Mouse (Mus musculus): Measurements from ENCODE around the gene Mgst3. TPM values are rescaled to one million over a fixed set of nuclear protein-coding genes. Genes with fewer than 3 reads are reported as not detected.

Gene Mgst3
- polyA plus RNA-seq, 1 experiment from 2014 or later = 179 TPM

DNA sequence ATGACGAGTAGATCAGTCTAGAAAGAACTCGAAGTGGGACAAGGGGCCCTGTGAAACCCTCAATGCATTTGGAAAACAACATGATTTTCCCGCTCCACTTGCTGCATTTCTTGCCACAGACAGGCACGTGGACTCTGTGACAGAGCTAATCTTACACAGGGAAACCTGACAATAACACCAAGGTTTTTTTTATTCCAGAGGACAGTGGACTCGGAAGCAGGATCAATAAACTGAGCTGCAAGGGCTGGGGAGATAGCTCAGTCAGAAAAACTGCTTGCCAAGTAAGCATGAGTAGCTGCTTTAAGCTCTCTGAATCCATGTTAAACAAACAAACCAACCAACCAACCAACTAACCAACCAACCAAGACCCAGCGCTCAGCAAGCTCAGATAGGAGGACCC, 2.4 kb downstream of the Mgst3 start:
- Histone ChIP-seq H3K9me3 (replicated peaks; ENCODE audit: control insufficient read depth, low read length) (no peaks in the 10 kb centered on the region), H3K27ac (ENCODE audit: low read depth, low read length) (peak overlapping the region; percentile 16; the same call in 1 of the 2 replicates), H3K4me3 (ENCODE audit: low read depth, low read length) (no peak overlapping the region; the same call in 1 of the 2 replicates), H3K4me2 (peak overlapping the region; percentile 4), H3K9ac (ENCODE audit: low read depth, low read length) (no peak overlapping the region), H3K27me3 (ENCODE audit: control insufficient read depth, insufficient read depth, low read length) (no peaks in the 10 kb centered on the region), H3K4me1 (ENCODE audit: control insufficient read depth, insufficient read depth, low read length) (no peaks in the 10 kb centered on the region), H3K36me3 (ENCODE audit: control insufficient read depth, insufficient read depth, low read length) (no peaks in the 10 kb centered on the region)
- WGBS (ENCODE audit: insufficient replicate concordance) = 74% methylated on average over 6 of the region's 6 CpGs
- ATAC-seq (replicated peaks; ENCODE audit: insufficient number of reproducible peaks, low FRiP score, low TSS enrichment) = no peak

DNA sequence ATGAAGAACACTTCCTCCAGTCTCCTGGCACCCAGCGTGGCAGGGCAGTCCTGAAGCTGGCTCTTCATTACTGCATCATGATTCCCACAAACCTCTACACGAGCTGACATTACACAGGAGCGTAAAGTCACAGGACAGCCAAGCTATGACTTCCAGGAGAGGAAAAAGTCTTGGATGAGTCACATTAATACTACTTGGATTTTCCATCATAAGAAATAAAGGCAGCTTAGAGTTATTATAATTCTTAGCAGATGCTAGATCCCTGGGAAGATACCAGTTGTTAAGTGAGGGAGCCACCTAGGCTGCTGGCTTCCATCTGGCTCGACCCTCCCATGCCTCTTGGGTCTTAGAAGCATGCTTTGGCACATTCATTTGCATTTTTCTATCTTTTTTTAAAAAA, 3.3 kb downstream of the Mgst3 start:
- no peak for ATAC-seq (replicated peaks; ENCODE audit: insufficient number of reproducible peaks, low FRiP score, low TSS enrichment)
- H3K9ac ChIP-seq (ENCODE audit: low read depth, low read length) = no peak overlapping the region
- no peaks in the 10 kb centered on the region for H3K27me3 ChIP-seq (ENCODE audit: control insufficient read depth, insufficient read depth, low read length)
- H3K4me2 ChIP-seq = peak overlapping the region; percentile 4
- H3K27ac ChIP-seq (ENCODE audit: low read depth, low read length) = no peak overlapping the region
- no peaks in the 10 kb centered on the region for H3K9me3 ChIP-seq (replicated peaks; ENCODE audit: control insufficient read depth, low read length)
- H3K4me3 ChIP-seq (ENCODE audit: low read depth, low read length) = no peak overlapping the region
- WGBS (ENCODE audit: insufficient replicate concordance) = 67% methylated on average over 4 of the region's 4 CpGs
- peaks cover 4% of the 10 kb centered on the region; the same call in 1 of the 2 replicates for H3K4me1 ChIP-seq (ENCODE audit: control insufficient read depth, insufficient read depth, low read length)
- H3K36me3 ChIP-seq (ENCODE audit: control insufficient read depth, insufficient read depth, low read length) = no peaks in the 10 kb centered on the region

DNA sequence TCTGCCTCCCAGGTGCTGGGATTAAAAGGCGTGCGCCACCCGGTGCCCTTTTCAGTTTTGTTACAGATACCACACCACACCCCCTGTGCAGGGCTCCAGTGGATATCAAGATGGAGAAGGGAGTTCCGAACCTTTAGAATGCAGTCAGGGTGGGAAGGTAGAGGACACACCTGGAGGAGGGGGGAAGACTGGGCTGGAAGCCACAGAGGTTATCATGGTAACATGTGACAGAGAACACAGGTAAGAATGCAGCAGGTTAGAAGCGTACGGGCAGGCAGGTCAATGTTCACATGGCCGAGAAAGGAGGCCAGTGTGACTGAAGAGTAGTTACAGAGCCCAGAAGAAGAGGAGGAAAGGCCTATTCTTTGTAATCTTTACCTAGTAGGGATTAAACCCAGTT, 4.1 kb downstream of the Mgst3 start:
- Histone ChIP-seq H3K9ac (ENCODE audit: low read depth, low read length) (no peak overlapping the region), H3K4me3 (ENCODE audit: low read depth, low read length) (no peak overlapping the region), H3K4me2 (peak overlapping the region; percentile 24), H3K9me3 (replicated peaks; ENCODE audit: control insufficient read depth, low read length) (no peaks in the 10 kb centered on the region), H3K4me1 (ENCODE audit: control insufficient read depth, insufficient read depth, low read length) (peaks cover 8% of the 10 kb centered on the region; the same call in 1 of the 2 replicates), H3K36me3 (ENCODE audit: control insufficient read depth, insufficient read depth, low read length) (no peaks in the 10 kb centered on the region), H3K27ac (ENCODE audit: low read depth, low read length) (no peak overlapping the region), H3K27me3 (ENCODE audit: control insufficient read depth, insufficient read depth, low read length) (no peaks in the 10 kb centered on the region)
- ATAC-seq (replicated peaks; ENCODE audit: insufficient number of reproducible peaks, low FRiP score, low TSS enrichment) = no peak
- WGBS (ENCODE audit: insufficient replicate concordance) = 80% methylated on average over 7 of the region's 7 CpGs

DNA sequence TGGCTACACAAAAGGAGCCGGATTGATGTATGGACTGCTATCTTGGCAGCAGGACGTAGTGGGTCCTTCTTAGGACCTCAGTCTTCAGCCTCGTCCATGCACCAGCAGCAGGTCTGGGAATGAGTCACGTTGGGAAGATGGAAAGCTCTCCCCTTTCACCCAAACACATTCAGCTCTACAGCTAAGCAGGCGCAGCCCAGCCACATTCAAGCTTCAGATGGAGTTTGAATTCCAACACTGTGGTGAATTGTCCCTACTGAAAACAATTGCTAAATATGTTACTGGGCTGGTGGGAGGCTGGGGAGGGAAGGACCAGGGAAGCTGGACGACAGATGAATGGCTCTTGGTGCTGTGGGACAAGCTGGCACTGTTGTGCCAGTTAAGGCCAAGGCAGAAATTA, 5.1 kb downstream of the Mgst3 start:
- no peaks in the 10 kb centered on the region for H3K36me3 ChIP-seq (ENCODE audit: control insufficient read depth, insufficient read depth, low read length)
- no peaks in the 10 kb centered on the region for H3K9me3 ChIP-seq (replicated peaks; ENCODE audit: control insufficient read depth, low read length)
- no peak overlapping the region for H3K9ac ChIP-seq (ENCODE audit: low read depth, low read length)
- WGBS (ENCODE audit: insufficient replicate concordance) = 71% methylated on average over 6 of the region's 6 CpGs
- H3K4me1 ChIP-seq (ENCODE audit: control insufficient read depth, insufficient read depth, low read length) = peaks cover 9% of the 10 kb centered on the region; the same call in 1 of the 2 replicates
- H3K27ac ChIP-seq (ENCODE audit: low read depth, low read length) = no peak overlapping the region
- H3K4me3 ChIP-seq (ENCODE audit: low read depth, low read length) = no peak overlapping the region
- no peaks in the 10 kb centered on the region for H3K27me3 ChIP-seq (ENCODE audit: control insufficient read depth, insufficient read depth, low read length)
- no peak for ATAC-seq (replicated peaks; ENCODE audit: insufficient number of reproducible peaks, low FRiP score, low TSS enrichment)
- peak overlapping the region; percentile 40 for H3K4me2 ChIP-seq

DNA sequence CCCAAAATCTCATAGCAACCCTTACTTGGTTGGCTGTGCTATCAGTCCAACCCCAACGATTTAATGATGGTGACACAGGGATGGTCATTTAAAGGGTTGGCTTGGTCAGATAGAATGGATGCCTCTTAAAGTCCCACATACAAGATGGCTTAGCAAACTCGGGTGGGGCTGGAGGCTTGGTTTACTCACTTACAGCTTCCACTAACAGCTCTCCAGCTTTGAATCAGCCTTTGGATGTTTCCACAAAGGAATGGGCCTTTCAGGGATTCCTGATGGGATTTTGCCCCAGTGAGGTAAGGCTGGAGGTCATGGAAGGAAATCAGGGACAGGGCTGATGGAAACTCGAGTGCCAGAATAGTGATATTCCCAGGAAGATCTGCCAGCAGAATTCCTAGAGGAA, 5.8 kb downstream of the Mgst3 start:
- no peak overlapping the region for H3K4me3 ChIP-seq (ENCODE audit: low read depth, low read length)
- H3K36me3 ChIP-seq (ENCODE audit: control insufficient read depth, insufficient read depth, low read length) = no peaks in the 10 kb centered on the region
- no peaks in the 10 kb centered on the region for H3K9me3 ChIP-seq (replicated peaks; ENCODE audit: control insufficient read depth, low read length)
- no peaks in the 10 kb centered on the region for H3K27me3 ChIP-seq (ENCODE audit: control insufficient read depth, insufficient read depth, low read length)
- H3K4me2 ChIP-seq = peak overlapping the region; percentile 40
- no peak for ATAC-seq (replicated peaks; ENCODE audit: insufficient number of reproducible peaks, low FRiP score, low TSS enrichment)
- H3K4me1 ChIP-seq (ENCODE audit: control insufficient read depth, insufficient read depth, low read length) = peaks cover 9% of the 10 kb centered on the region; the same call in 1 of the 2 replicates
- no peak overlapping the region for H3K27ac ChIP-seq (ENCODE audit: low read depth, low read length)
- WGBS (ENCODE audit: insufficient replicate concordance) = 67% methylated on average over 3 of the region's 3 CpGs
- no peak overlapping the region for H3K9ac ChIP-seq (ENCODE audit: low read depth, low read length)

DNA sequence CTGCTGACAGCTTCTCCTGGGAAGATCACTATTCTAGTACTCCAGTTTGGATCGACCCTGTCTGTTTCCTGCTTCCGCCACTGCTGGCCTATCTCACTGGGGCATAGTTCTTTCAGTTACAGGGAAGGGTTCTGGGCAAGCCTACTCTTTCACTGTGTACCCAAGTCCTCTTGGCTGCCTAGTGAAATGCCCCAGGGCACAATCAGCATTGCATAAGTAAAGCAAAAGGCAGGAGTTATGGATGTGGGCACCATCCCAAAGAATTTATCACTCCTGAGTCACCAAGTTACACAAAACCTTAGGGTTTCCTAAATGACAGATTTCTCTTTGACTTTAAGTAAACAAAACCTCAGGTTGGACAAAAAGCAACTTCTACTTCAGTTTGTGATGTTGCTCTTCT, 6.3 kb downstream of the Mgst3 start:
- no peaks in the 10 kb centered on the region for H3K9me3 ChIP-seq (replicated peaks; ENCODE audit: control insufficient read depth, low read length)
- H3K36me3 ChIP-seq (ENCODE audit: control insufficient read depth, insufficient read depth, low read length) = no peaks in the 10 kb centered on the region
- no peaks in the 10 kb centered on the region for H3K27me3 ChIP-seq (ENCODE audit: control insufficient read depth, insufficient read depth, low read length)
- H3K9ac ChIP-seq (ENCODE audit: low read depth, low read length) = peak overlapping the region; percentile 28; the same call in 1 of the 2 replicates
- no peak for ATAC-seq (replicated peaks; ENCODE audit: insufficient number of reproducible peaks, low FRiP score, low TSS enrichment)
- H3K4me2 ChIP-seq = no peak overlapping the region; the same call in 1 of the 2 replicates
- peaks cover 9% of the 10 kb centered on the region; the same call in 1 of the 2 replicates for H3K4me1 ChIP-seq (ENCODE audit: control insufficient read depth, insufficient read depth, low read length)
- WGBS (ENCODE audit: insufficient replicate concordance) = 57% methylated on average over 2 of the region's 2 CpGs
- no peak overlapping the region for H3K27ac ChIP-seq (ENCODE audit: low read depth, low read length)
- H3K4me3 ChIP-seq (ENCODE audit: low read depth, low read length) = no peak overlapping the region

DNA sequence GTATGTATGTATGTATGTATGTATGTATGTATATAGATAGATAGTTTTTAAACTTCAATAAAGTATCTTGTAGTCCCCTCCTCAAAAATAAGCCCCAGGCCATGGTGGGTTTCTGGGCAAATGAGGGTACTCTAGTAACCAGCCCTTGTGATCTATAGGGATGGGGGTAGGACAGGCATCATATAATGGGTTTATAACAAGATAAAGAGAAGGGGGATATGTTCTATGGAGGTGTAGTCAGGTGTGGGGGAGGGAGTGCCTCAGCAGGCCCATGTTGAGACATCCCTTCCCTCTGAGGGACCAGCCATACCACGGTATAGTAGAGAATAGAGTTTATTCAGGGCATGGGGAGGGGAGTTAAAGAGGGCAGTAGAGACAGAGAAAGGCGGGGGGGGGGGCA, 7.2 kb downstream of the Mgst3 start:
- Histone ChIP-seq H3K27me3 (ENCODE audit: control insufficient read depth, insufficient read depth, low read length) (no peaks in the 10 kb centered on the region), H3K4me2 (no peak overlapping the region), H3K9me3 (replicated peaks; ENCODE audit: control insufficient read depth, low read length) (no peaks in the 10 kb centered on the region), H3K36me3 (ENCODE audit: control insufficient read depth, insufficient read depth, low read length) (no peaks in the 10 kb centered on the region), H3K4me1 (ENCODE audit: control insufficient read depth, insufficient read depth, low read length) (peaks cover 9% of the 10 kb centered on the region; the same call in 1 of the 2 replicates), H3K4me3 (ENCODE audit: low read depth, low read length) (no peak overlapping the region), H3K27ac (ENCODE audit: low read depth, low read length) (no peak overlapping the region), H3K9ac (ENCODE audit: low read depth, low read length) (no peak overlapping the region)
- WGBS (ENCODE audit: insufficient replicate concordance) = 65% methylated on average over 2 of the region's 2 CpGs
- no peak for ATAC-seq (replicated peaks; ENCODE audit: insufficient number of reproducible peaks, low FRiP score, low TSS enrichment)

DNA sequence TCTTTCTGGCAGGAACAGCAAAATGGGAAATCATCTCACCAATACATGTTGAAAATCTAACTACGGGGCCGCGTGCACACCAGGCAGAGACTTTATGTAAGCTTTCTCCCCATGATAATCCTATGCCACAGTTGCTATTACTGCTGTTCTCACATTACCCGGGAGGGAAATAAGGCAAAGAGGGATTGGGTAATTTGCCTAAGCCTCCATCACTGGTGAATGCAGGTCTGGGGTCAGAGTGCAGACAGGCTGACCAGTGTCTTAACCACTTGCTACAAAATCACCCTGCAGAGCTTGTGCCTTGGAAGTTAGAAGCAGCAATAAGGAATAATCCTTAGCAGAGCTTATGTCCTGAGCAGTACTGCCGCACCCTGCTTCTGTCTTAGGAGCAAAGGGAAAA, 8.0 kb downstream of the Mgst3 start:
- Histone ChIP-seq H3K4me2 (peak overlapping the region; percentile 14), H3K27ac (ENCODE audit: low read depth, low read length) (peak overlapping the region; percentile 59; the same call in 1 of the 2 replicates), H3K36me3 (ENCODE audit: control insufficient read depth, insufficient read depth, low read length) (no peaks in the 10 kb centered on the region), H3K27me3 (ENCODE audit: control insufficient read depth, insufficient read depth, low read length) (no peaks in the 10 kb centered on the region), H3K9ac (ENCODE audit: low read depth, low read length) (no peak overlapping the region), H3K9me3 (replicated peaks; ENCODE audit: control insufficient read depth, low read length) (no peaks in the 10 kb centered on the region), H3K4me1 (ENCODE audit: control insufficient read depth, insufficient read depth, low read length) (peaks cover 9% of the 10 kb centered on the region; the same call in 1 of the 2 replicates), H3K4me3 (ENCODE audit: low read depth, low read length) (no peak overlapping the region)
- no peak for ATAC-seq (replicated peaks; ENCODE audit: insufficient number of reproducible peaks, low FRiP score, low TSS enrichment)
- WGBS (ENCODE audit: insufficient replicate concordance) = 68% methylated on average over 5 of the region's 5 CpGs

DNA sequence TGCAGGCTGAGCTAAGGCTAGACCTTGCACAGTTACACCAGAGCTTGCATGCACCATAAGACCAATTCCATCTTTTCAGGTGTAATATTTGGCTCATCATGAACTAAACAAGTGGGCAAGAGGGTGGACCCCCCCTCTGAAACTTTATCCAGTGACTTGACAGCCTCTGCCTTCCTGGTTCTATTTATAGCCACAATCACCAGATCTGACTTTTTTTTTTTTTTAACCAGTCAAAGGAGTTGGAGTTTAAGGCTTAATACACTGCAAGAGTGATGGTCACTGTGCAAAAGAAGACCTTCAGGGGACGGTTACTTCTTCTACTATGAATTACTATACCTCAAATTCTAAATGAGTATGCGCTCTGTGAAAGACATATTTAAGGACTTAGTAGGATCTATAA, 8.4 kb downstream of the Mgst3 start:
- Histone ChIP-seq H3K27me3 (ENCODE audit: control insufficient read depth, insufficient read depth, low read length) (no peaks in the 10 kb centered on the region), H3K9ac (ENCODE audit: low read depth, low read length) (no peak overlapping the region)
- 91% methylated on average over 2 of the region's 2 CpGs for WGBS (ENCODE audit: insufficient replicate concordance)

More for the DNA sequence above, 8.4 kb downstream of the Mgst3 start:
- no peak for ATAC-seq (replicated peaks; ENCODE audit: insufficient number of reproducible peaks, low FRiP score, low TSS enrichment)
- H3K36me3 ChIP-seq (ENCODE audit: control insufficient read depth, insufficient read depth, low read length) = no peaks in the 10 kb centered on the region
- peak overlapping the region; percentile 14; the same call in 1 of the 2 replicates for H3K4me2 ChIP-seq
- H3K9me3 ChIP-seq (replicated peaks; ENCODE audit: control insufficient read depth, low read length) = no peaks in the 10 kb centered on the region
- H3K4me1 ChIP-seq (ENCODE audit: control insufficient read depth, insufficient read depth, low read length) = peaks cover 9% of the 10 kb centered on the region; the same call in 1 of the 2 replicates
- peak overlapping the region; percentile 83; the same call in 1 of the 2 replicates for H3K27ac ChIP-seq (ENCODE audit: low read depth, low read length)
- H3K4me3 ChIP-seq (ENCODE audit: low read depth, low read length) = no peak overlapping the region

All from heart, embryonic 11.5 days (tissue).